Mouse (Mus musculus) olfactory bulb, adult 2 months (tissue): ENCODE results near the gene Ago1. TPM values are rescaled to one million over a fixed set of nuclear protein-coding genes. Genes with fewer than 3 reads are reported as not detected.

Source experiments
- H3K27ac ChIP-seq: fragments of 200-500 bp; 2 replicates; pipeline ENCODE4 v1.5.1; 2012; ENCODE audit warnings: low read depth, low read length; ENCODE audit not compliant: insufficient read depth
- H3K4me1 ChIP-seq: fragments of 200-500 bp; 2 replicates; pipeline ENCODE4 v1.6.1; 2012; ENCODE audit warnings: low read length; ENCODE audit not compliant: control insufficient read depth, insufficient read depth
- H3K4me3 ChIP-seq: fragments of 200-500 bp; 2 replicates; pipeline ENCODE4 v1.5.1; 2012; ENCODE audit warnings: mild to moderate bottlenecking, low read depth, low read length, moderate library complexity; ENCODE audit not compliant: insufficient read depth
- CTCF ChIP-seq: fragments of 200-500 bp; IDR thresholded peaks from 2 replicates; pipeline ENCODE4 v1.5.1; 2012; ENCODE audit warnings: low read depth, mild to moderate bottlenecking, low read length, moderate library complexity; ENCODE audit not compliant: insufficient read depth
- POLR2A ChIP-seq: fragments of 200-500 bp; IDR thresholded peaks from 2 replicates; pipeline ENCODE4 v1.6.1; 2012; ENCODE audit warnings: mild to moderate bottlenecking, low read depth, low read length, moderate library complexity; ENCODE audit not compliant: insufficient read depth
- WGBS: fragments of 180-500 bp; shearing (Covaris S2); methylation state at CpG from one replicate; pipeline ENCODE4 v1.1.7; 2018; 5-methylcytosine and 5-hydroxymethylcytosine counted together
- polyA plus RNA-seq: library from polyadenylated mRNA; stranded (reverse); fragments of >200 nt; gene quantifications from 2 replicates; pipeline ENCODE4 v1.2.4, GENCODE M21; 2012; ENCODE audit warnings: low replicate concordance; ENCODE audit not compliant: missing spikeins, insufficient read depth, insufficient read length

Ago1 gene
- polyA plus RNA-seq: 173 TPM in 1 of 2 replicates, not detected in the other

GRCm38 (mm10) chr4:126468285-126468901 is at the start of gene Ago1:
Ago1 (minus strand) TSS chr4:126468583.
- Histone ChIP-seq H3K4me3 (peak within 1 kb of the TSS; percentile 69), H3K27ac (peak within 1 kb of the TSS; percentile 77), H3K4me1 (peaks cover 26% of the 10 kb centered on the region)
- under 1% methylated on average over 55 of the region's 55 CpGs for WGBS
- peak; percentile 87 for TF ChIP-seq CTCF
- TF ChIP-seq POLR2A: peak; percentile 81; the same call in 1 of the 2 replicates

GRCm38 (mm10) chr4:126512308-126513066 is 44.1 kb upstream of the Ago1 start:
- 87% methylated on average over 6 of the region's 6 CpGs for WGBS
- TF ChIP-seq POLR2A (no peak), CTCF (no peak)
- Histone ChIP-seq H3K27ac (no peak overlapping the region), H3K4me3 (no peak overlapping the region), H3K4me1 (no peaks in the 10 kb centered on the region)

- Histone ChIP-seq H3K4me3 (no peak overlapping the region), H3K4me1 (no peaks in the 10 kb centered on the region), H3K27ac (no peak overlapping the region)
- WGBS: 89% methylated on average over 5 of the region's 5 CpGs
- TF ChIP-seq POLR2A (no peak), CTCF (no peak)
These were observed 42.6 kb upstream of the Ago1 start for GRCm38 (mm10) chr4:126511013-126511412.

- WGBS: 94% methylated on average over 2 of the region's 2 CpGs
- H3K27ac ChIP-seq: no peak overlapping the region
- H3K4me1 ChIP-seq: no peaks in the 10 kb centered on the region
- TF ChIP-seq CTCF (no peak), POLR2A (no peak)
- no peak overlapping the region for H3K4me3 ChIP-seq
These were observed 40.7 kb upstream of the Ago1 start for GRCm38 (mm10) chr4:126509072-126509471.

GRCm38 (mm10) chr4:126508110-126508899 is 39.9 kb upstream of the Ago1 start:
- WGBS: 79% methylated on average over 14 of the region's 14 CpGs
- no peak for TF ChIP-seq CTCF
- no peak for TF ChIP-seq POLR2A
- Histone ChIP-seq H3K27ac (no peak overlapping the region), H3K4me3 (no peak overlapping the region), H3K4me1 (no peaks in the 10 kb centered on the region)

GRCm38 (mm10) chr4:126502977-126503309 is 34.6 kb upstream of the Ago1 start:
- Histone ChIP-seq H3K4me3 (no peak overlapping the region), H3K27ac (no peak overlapping the region), H3K4me1 (no peaks in the 10 kb centered on the region)
- no peak for TF ChIP-seq POLR2A
- TF ChIP-seq CTCF: no peak
- whole genome bisulfite sequencing: 75% methylated on average over 8 of the region's 8 CpGs

GRCm38 (mm10) chr4:126502141-126502976 is 34.0 kb upstream of the Ago1 start:
- TF ChIP-seq CTCF (no peak), POLR2A (no peak)
- no peak overlapping the region for H3K27ac ChIP-seq
- 66% methylated on average over 6 of the region's 6 CpGs for WGBS
- no peaks in the 10 kb centered on the region for H3K4me1 ChIP-seq
- H3K4me3 ChIP-seq: no peak overlapping the region

GRCm38 (mm10) chr4:126498601-126499000 is 30.2 kb upstream of the Ago1 start:
- WGBS: 87% methylated on average over 1 of the region's 1 CpGs
- no peak overlapping the region for H3K4me3 ChIP-seq
- H3K27ac ChIP-seq: no peak overlapping the region
- no peaks in the 10 kb centered on the region for H3K4me1 ChIP-seq
- no peak for TF ChIP-seq CTCF
- TF ChIP-seq POLR2A: no peak

GRCm38 (mm10) chr4:126496963-126497362 is 28.6 kb upstream of the Ago1 start:
- no peak for TF ChIP-seq CTCF
- TF ChIP-seq POLR2A: no peak
- Histone ChIP-seq H3K27ac (no peak overlapping the region), H3K4me1 (no peaks in the 10 kb centered on the region), H3K4me3 (no peak overlapping the region)
- WGBS: 92% methylated on average over 2 of the region's 2 CpGs
